30 mouse cellular contexts compared by ENCODE assay signal in the genomic region with DNA sequence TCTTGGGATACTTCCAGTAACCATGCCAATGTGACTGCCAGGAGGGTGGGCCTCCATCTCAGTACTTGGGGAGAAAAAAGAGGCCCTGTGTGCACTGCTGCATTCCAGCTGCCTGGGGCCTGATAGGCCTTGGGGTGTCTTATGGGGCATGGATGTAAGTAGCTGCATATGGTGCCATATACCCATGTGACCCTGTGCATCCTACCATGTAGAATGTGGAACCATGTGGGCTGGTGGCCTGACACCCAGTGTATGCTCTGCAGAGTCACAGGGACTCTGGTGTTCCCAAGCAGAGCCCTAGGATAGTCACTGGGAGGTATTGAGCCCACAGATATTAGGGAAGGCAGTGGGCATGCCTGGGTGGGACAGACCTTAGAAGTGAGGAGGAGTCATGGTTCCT. TPM values are rescaled to one million over a fixed set of nuclear protein-coding genes. Genes with fewer than 3 reads are reported as not detected.
"Had no signal": no experiment of that assay in that cellular context is flagged by ENCODE, and none has a peak within 500 bp of the region (broad histone marks: within the 10 kb centered on the region; RNA-seq: fewer than 3 reads in every experiment).

No protein-coding gene starts in this region.

- H3K9me3 ChIP-seq: embryonic facial prominence, embryonic 10.5 days; embryonic facial prominence, embryonic 12.5 days; embryonic facial prominence, embryonic 13.5 days; embryonic facial prominence, embryonic 15.5 days; forebrain, embryonic 10.5 days; forebrain, embryonic 12.5 days; forebrain, embryonic 13.5 days; forebrain, embryonic 15.5 days had no signal

- H3K36me3 ChIP-seq: embryonic facial prominence, embryonic 10.5 days; embryonic facial prominence, embryonic 12.5 days; embryonic facial prominence, embryonic 13.5 days; embryonic facial prominence, embryonic 15.5 days; forebrain, embryonic 10.5 days; forebrain, embryonic 12.5 days; forebrain, embryonic 15.5 days had no signal

- DNase-seq: cerebellum, adult 18-20 months; cerebellum, adult 2 months; cerebellum, adult 8-10 months; cerebellum, adult 9-10 months; cerebellum, adult 9-11 months; cerebellum, postnatal 10 days; cerebellum, postnatal 14 days; cerebellum, postnatal 25 days; cerebellum, postnatal 36 days; embryo, embryonic 11 days; forebrain, postnatal 0 days; gastrocnemius, adult 2 months; gastrocnemius, postnatal 10 days; gastrocnemius, postnatal 14 days; gastrocnemius, postnatal 25 days; gastrocnemius, postnatal 36 days; heart, adult 18-20 months had no signal

- H3K9ac ChIP-seq: embryonic facial prominence, embryonic 12.5 days; embryonic facial prominence, embryonic 13.5 days; embryonic facial prominence, embryonic 15.5 days; forebrain, embryonic 12.5 days; forebrain, embryonic 13.5 days; forebrain, embryonic 15.5 days; forebrain, postnatal 0 days had no signal

- H3K27ac ChIP-seq: embryonic facial prominence, embryonic 10.5 days; embryonic facial prominence, embryonic 12.5 days; embryonic facial prominence, embryonic 13.5 days; embryonic facial prominence, embryonic 15.5 days; forebrain, embryonic 10.5 days; forebrain, embryonic 12.5 days; forebrain, embryonic 13.5 days; forebrain, embryonic 15.5 days; gastrocnemius, adult 2 months had no signal

- H3K27me3 ChIP-seq: embryonic facial prominence, embryonic 12.5 days; embryonic facial prominence, embryonic 13.5 days; embryonic facial prominence, embryonic 15.5 days; forebrain, embryonic 13.5 days; forebrain, embryonic 15.5 days had no signal

- ATAC-seq: forebrain, embryonic 13.5 days; forebrain, embryonic 14.5 days; forebrain, embryonic 15.5 days; forebrain, embryonic 16.5 days; forebrain, postnatal 0 days had no signal

- H3K4me1 ChIP-seq: forebrain, embryonic 15.5 days had no signal

- H3K4me2 ChIP-seq: embryonic facial prominence, embryonic 12.5 days; embryonic facial prominence, embryonic 13.5 days; embryonic facial prominence, embryonic 15.5 days; forebrain, embryonic 12.5 days; forebrain, embryonic 13.5 days; forebrain, embryonic 15.5 days had no signal

- H3K4me3 ChIP-seq: embryonic facial prominence, embryonic 10.5 days; embryonic facial prominence, embryonic 12.5 days; embryonic facial prominence, embryonic 13.5 days; embryonic facial prominence, embryonic 15.5 days; erythroblast, embryonic 14.5 days; forebrain, embryonic 10.5 days; forebrain, embryonic 12.5 days; forebrain, embryonic 13.5 days; forebrain, embryonic 15.5 days; gastrocnemius, adult 2 months had no signal

RNA-seq across cellular contexts. Expression of a gene that starts 57.9 kb away (rescaled TPM):
- total RNA-seq: common myeloid progenitor, adult 5-6 weeks; granulocyte monocyte progenitor cell, adult 5-6 weeks had no signal
